Mouse (Mus musculus) cerebral cortex, adult 2 months (tissue): ENCODE results near the gene Fam213a.

ENCODE experiments used
- whole genome bisulfite sequencing: fragments of 180-500 bp; shearing (Covaris S2); methylation state at CpG from one replicate; pipeline ENCODE4 v1.1.7; 2018; 5-methylcytosine and 5-hydroxymethylcytosine counted together

The Fam213a gene

DNA sequence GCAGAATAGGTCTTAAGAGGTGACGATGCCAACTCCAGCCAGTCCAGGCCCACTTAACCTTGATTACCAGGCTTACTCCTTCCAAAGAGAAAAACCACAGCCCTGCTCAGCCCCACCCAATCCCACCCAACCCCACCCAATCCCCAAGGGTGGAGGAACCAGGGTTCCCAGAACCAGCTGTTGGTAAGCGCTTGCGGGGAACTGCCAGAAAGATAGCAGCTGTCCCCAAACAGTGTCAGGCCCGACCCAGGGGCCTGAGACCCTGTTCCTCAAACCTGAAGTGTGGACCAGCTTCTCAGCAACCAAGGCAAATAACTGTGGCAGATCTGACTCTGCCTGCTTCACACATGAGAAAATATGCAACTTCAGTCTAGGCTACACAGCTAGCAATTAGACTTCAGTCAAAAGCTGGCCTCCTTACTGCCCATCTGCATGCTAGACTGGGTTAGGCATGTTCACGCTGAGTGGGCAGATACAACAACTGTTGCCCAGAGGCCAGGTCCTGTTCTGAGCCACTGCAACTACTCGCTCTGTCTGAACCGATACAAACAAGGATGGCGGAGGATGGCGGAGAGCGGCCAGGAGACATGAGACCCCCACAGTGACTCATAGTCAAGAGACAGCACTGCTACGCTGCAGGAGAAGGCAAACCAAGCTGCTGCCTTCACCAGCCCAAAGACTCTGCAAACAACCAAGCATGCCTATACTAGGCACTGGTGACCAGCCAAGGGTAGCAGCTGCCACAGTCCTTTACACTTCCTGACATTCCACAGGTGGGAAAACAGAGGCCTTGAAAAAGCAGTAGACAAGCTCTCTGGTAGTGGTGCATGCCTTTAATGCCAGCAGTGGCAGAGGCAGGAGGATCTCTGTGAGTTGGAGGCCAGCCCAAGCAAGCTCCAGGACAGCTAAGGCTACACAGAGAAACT lies 51.0 kb downstream of the Fam213a start:
- 57% methylated on average over 11 of the region's 11 CpGs for WGBS

DNA sequence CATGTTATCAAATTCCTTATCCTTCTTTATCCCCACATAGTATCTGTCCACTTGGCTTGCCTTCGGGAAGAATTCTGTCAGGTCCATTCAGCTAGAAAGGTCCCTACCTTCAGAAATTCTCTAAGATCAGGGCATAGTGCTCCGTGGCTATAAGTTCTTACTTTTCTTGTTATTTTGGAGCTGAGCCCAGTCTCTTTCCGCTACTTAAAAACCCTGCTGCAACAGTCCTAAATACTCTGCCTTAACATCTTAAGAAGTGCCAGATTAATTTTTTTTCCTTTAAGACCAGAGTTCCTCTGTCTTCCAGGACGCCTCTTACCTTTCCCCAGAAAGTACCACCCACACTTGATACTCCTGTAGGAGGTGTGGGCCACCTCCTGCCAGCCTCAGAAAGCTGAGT lies 53.4 kb downstream of the Fam213a start:
- 24% methylated on average over 4 of the region's 4 CpGs for WGBS

DNA sequence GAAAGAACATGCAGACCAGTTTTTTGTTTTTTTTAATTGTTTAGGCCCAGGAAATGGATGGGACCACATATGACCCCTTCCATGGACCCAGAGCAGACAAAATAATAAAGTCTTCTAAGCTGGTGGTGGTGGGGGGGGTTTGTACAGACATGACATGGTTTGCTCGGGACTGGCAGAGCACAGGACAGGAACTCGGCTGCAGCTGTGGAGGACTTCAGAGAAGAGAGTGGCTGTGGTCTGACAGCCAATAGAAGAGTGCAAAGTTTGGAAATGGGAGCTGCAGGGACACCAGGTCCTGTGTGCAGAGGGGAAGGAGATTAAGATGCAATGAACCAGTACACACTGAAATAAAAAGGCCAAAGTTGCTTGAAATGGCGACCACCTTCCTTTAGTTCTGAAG lies 54.0 kb downstream of the Fam213a start:
- 39% methylated on average over 3 of the region's 3 CpGs for WGBS

DNA sequence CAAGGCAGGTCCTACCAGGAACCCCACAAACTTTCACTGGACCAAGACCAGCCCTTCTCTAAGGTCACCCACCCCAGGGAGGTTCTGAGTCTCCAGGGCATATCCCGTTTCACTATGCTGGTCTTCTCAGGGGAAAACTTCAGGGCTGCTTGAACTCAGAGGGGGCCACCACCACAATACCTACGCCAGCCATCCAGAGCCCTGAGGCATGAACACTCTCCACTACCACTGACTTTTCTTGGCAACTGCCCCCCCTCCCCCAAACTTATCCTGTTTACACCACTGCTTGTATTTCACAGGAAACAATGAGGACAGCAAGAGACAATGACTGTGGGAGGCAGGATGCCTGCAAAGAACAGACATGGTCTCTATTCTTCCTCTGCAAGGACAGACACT lies 54.6 kb downstream of the Fam213a start:
- WGBS = 68% methylated on average over 2 of the region's 2 CpGs

DNA sequence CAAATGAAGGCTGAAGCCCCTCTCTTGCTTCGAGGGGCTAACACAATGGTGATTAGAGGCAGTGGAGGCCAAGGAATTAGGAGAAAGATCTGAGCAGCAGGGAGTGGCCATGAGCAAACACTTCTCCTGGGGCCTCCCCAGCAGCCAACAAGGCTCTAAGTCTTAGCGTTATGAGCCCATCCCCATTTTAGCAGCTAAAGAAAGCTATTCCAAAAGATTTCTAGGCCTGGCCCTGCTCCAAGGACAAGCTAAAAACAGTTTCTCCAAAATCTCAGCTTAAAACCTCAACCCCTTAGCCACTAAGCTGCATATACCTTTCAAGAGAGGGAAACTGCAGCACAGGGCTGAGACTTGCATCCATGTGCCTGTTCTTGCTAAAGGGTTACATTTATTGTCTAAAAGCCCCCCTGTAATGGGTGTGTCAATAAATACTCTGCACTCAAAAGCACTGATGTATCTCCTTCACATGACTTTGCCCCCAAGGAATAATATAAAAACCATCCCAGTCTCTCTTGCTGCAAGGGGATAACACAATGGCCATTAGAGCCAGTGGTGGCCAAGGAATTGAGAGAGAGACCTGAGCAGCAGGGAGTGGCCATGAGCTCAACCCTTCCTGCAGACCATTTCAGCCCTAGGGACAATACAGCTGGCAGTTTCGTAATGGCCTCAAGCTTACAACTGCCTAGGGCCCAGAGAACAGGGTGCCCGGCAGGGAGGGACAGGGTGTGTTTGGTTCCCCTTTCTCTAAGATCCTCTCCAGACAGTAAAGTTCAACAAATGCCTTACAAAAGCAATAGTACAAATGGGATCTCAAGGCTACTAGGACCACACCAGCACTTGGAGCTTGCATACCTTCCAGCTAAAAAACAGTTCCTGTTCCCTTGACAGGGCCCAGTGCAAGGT lies 55.3 kb downstream of the Fam213a start:
- WGBS = 29% methylated on average over 4 of the region's 4 CpGs

DNA sequence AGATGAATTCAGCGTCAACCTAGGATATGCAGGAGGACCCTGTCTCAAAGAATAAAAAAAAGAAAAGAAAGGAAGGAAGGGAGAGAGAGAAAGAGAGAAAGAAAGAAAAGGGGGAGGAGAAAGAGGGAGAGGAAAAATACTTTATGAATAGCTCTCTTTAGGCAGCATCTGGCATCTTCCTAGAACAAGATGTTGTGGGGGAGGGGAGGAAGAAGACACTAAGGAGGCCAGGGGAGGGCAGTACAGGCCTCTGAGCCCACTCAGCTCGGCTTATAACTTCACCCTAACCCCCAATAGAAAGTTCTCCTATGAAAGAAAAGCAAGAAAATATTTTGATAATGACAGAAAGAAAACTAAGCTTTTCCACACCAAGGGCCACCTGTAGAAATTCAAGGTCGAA lies 56.0 kb downstream of the Fam213a start:
- 27% methylated on average over 3 of the region's 3 CpGs for WGBS

DNA sequence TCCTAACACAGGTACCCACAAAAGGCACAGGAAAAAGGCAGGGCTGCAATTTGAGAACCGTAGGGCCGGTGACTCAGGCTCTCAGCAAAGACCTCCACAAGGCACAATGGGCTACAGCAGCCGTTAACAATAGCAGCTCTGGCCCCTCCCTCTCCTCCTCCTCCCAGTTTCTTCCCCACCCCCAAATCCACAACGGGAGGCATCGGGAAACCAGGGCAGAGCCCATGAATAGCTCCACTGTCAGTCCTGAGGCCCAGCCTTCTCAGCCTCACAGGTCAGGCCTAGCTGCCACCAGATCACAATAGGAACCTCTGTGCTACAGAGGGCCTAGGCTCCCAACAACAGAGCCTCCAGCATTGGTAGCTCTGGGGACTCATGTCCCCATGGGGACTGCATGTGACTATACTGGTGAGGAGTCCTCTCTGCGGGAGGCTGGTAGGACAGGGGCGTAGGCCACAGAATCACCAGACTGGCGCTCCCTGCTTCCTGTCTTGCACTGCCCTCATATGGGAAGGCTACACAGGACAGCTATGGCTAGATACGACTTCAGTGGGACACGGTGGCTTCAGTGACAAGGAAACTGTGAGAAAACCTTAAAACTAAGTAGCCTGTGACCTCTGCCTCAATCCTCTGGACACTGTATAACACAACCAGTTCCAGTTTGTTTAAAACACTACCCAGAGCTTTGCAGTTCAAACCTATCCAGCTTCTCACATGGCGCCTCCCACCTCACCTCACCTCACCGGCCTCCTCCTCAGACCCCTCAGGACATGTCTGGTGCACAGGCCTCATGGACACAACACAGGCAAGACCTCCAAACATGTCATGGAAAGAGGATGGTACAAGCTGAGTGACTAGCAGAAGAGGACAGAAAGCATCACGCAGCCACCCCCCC lies 57.1 kb downstream of the Fam213a start:
- WGBS = 18% methylated on average over 13 of the region's 13 CpGs

DNA sequence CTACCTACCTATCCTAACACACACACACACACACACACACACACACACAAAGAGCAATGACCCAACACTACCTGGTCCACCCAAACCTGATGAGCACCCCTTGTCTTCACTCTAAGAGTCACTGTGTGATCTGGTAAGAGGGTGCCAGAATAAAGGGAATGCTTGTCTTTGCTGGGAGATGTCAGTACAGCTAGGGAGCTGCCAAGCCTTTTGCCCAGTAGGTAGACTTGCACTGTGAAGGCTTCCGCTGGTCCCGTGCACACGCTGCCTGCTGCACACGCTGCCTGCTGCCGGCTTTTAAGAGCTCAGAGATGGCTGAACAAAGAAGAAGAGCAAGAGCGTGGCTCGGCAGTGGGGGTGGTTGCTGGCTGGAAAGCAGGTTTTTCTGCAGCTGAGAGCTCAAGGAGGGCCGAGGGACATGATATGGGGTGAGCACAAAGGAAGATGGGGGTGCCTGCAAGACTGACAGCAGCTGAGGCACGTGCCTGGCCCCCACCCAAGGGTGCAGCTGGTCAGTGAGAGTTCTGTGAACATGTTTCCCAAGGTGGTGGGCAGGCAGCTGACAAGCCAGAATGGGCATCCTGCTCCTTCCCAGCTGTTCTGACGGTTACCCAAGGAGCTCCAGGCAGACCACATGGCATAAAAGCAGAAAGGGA lies 57.9 kb downstream of the Fam213a start:
- WGBS = 9% methylated on average over 10 of the region's 10 CpGs

DNA sequence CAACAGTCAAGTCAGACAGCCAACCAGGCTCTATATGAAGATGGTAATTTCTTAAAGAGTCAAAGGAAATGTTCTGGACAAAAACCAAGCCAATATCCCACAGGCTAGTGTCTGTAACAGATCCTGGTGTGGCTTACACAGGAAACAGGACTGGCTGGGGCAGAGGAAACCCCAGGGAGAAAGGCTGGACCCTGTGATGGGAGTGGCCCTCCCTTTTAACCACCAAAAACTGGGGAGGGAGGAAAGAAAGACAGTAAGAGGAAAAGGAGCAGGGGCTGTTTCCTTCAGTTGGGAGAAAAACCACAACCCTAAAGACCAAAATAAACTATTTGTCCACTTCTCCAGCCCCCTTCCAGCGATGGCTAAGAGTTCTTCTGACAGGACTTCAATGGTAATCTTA lies 58.4 kb downstream of the Fam213a start:
- 44% methylated on average over 1 of the region's 1 CpGs for WGBS

DNA sequence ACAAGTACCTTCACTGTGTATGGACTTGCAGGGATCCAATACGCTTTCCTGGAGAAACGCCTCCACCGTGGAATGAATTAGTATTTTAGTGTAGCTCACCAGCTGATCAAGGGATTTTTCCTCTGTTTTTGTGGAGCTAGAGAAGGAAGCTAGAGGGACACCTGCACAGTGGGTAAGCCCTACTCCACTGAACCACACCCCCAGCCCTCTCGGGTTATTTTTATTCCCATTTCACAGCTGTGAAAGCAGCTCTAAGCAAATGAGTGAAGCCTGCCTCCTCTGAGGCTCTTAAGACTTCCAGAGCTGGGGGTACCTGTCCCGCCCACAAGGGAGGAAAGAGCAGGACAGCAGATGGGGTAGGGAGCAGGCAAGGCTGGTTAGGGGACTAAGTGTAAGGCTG lies 60.2 kb downstream of the Fam213a start:
- 39% methylated on average over 5 of the region's 5 CpGs for WGBS

DNA sequence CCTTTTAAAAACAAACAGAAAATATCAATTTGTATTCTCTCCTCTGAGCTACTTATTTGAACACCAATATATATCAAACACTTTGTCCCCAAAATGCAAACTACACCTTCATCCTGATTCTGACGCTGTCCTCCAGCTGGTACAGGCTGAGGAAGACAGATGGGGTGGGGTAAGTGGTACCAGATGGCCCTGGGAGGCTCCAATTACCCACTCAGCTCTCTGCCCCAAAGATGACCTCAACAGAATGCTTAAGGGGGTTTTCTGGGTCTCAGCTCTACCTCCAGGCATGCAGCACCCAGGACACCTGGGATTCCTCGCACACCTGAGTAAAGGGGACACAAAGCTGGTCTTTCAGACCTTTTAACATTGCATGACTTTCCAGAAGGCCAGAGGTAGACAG lies 60.9 kb downstream of the Fam213a start:
- 67% methylated on average over 2 of the region's 2 CpGs for WGBS

DNA sequence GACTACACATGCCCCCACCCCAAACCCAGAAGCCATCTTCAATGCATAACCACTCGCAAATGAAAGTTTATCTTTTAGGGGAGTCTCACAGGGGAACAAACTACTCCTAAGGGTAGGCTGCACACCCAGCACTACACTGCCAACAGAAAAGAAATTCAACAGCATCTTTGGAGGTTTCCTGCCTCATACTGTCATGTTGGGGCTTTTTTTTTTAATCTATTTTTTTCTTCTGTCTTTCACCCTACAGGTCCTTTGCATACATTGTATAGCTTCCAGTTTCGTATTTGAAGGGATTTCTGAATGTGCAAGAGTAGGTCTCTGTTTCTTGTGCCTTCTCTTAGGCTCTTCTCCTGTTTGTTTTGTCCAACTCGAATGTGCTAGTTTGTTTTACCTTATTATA lies 61.3 kb downstream of the Fam213a start:
- WGBS = 60% methylated on average over 3 of the region's 3 CpGs

DNA sequence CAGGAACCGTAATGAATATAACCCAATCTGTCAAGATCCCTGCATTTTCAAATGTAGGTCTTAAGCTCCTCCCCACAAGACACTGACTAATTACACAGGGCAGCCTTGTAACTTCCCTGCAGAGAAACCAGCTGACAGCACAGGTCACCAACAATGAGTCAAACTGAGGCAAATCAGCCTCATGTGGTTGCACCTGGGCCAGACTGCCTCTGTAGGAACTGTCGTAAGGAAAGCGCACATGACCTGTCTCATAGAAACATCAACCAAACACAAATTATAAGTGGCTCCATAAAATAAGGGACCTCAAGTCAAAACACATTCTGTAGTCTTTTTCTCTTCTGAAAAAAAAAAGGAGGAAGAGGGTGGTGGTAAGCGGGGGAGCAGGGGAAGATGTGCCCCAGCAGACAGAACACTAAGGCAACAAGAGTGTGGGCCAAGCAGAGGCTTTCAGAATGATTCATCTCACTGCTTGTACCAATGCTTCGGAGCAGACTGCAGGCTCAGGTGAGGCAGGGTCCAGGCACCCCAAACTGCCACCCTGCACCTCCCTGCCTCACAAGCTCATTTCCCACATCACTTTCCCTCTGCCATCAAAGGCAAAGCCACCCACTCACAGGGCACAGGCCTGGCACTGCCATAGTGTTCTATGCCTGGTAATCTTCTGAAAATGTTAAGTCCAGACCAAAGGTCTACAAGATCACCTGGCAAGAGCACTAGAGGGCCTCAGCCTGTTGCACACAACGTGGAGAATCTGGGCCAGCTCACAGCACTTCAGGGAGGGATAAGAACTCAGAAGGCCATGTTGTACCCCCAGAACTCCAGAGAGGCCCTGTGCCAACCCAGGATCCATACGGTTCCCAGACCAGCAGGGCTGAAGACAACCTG lies 63.6 kb downstream of the Fam213a start:
- WGBS = 53% methylated on average over 7 of the region's 7 CpGs

DNA sequence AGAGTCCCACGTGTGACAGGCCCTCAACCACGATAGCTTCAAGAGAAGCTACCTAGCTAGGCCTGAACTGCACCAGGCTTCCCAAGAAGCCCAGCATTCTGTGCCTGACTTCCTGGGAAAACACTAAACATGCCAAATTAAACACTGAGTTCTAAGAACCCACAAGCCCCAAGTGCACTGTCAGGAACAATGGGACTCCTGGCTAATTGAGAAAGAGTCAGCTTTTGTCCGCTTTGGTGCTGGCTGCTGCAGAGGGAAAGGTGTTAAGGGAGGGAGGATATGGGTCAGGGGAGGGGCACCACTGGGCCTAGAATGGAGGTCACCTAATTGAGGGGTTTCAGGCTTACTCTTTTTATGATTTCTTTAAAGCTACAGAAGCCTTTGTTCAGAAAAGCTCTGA lies 64.5 kb downstream of the Fam213a start:
- WGBS = 40% methylated on average over 3 of the region's 3 CpGs

DNA sequence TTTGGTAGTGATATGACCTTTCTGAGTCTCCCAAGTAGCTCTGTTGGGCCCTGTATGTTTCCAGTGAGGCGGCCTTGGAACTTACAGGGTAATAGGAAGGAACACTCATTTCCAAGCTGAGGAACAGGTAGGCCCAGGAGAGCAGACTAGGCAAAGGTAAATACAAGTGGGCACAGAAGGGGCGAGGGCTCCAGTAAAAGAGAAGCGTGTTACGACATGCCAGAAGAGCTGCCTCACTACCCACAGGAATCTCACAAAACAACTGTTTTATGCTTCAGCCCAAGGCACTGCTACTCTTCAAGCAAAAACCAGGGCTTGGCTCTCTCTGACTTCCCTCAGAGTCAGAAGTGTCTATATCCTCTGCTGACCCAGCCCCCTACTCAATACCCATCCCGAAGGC lies 65.1 kb downstream of the Fam213a start:
- 64% methylated on average over 5 of the region's 5 CpGs for WGBS

DNA sequence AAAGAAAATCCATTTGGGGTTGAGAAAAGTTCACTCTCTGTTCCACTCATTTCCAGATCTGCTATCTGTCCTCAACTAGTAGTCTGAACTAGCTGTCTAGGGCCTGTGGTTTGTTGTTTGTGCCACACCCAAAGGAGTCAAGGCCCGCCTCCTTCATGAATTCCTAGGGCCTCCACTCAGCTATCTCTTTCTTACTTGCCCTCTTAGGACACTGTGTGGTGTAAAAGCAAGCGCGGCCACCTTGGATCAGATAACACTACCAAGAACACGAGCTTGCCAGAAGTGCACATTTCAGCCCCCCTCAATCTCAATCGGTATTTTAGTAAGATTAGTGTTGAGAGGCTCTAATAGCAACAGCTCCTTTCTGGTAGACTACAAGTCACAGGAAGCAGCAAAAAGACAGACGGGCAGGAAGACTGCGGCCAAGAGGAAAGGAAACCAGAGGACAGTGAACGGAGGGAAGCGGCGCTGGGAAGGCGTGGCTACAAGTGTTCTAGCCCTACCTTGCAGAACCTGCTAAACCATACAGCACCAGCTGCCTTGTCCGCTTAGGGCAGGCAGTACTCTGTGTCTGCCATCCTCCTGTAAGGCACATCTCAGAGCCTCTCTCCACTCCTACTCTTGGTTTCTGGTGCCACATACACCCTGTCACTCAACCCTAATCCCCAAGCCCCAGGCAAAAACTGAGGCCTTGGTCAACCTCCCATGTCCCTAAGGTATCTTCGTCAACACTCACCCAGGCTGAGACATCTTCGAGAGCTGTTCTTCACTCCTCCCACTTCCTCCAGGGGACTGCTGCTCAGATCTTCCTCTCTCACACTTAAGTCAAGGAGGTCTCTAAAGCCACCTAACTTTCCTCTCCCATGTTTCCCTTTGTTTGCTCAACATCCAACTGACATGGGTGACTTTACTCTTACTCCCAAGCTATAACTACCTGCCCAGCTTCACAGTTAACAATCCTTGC lies 65.9 kb downstream of the Fam213a start:
- 69% methylated on average over 14 of the region's 14 CpGs for WGBS

DNA sequence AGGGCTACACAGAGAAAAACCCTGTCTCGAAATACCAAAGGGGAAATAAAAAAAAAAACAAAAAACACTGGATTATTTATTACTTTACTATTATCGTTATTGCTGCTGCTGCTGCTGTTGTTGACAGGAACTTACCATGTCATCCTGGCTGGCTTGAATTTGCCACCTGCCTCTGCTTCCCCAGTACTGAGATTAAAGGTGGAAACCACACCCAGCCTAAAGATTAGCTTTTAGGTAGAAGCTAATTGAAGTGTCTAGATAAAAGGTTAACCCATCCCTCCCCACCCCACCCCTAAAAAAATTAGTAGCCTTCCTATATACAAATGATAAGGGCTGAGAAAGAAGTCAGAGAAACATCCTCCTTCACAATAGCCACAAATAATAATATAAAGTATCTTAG lies 69.8 kb downstream of the Fam213a start:
- 91% methylated on average over 2 of the region's 2 CpGs for WGBS
